Mouse (Mus musculus): ENCODE measurements around the gene Tmem19.

GRCm38 (mm10) chr10:115313641-115314286 lies 48.5 kb downstream of the Tmem19 start:
- TF ChIP-seq CTCF (IDR thresholded peaks at IDR 0.05; ENCODE audit: borderline replicate concordance, insufficient read depth, low read depth, low read length) = no peak
- TF ChIP-seq POLR2A (IDR thresholded peaks at IDR 0.05; ENCODE audit: borderline replicate concordance, insufficient read depth, low read length) = no peak

All from cerebellum, adult 2 months (tissue).